Mouse (Mus musculus): ENCODE measurements at regions not wholly inside any gene's neighbourhood (a gene's known extent, or its start where the extent isn't known, plus 50 kb on each side); places are given as distances from the start of the nearest gene placed in this dataset.

DNA sequence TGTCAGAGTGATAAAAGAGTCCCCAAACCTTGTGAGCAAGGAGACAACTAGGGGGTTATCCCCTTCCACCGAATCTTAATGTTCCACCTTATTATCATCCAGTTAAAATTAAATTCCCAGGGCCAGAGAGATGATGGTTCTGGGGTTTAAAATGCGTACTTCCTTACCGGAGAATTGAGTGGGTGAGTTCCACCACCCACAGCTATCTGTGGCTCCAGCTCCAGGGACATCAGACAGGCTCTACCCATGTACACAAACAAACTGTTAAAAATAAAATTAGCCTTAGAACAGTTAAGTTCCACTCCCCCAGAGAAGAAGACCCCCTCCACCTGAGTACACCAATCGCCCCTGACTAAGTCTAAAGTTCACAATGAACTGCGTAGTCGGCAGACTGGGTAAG, 52.0 kb upstream of the Mgat5 start:
- DNase-seq (ENCODE audit: extremely low read depth, low read depth) = no peak

DNA sequence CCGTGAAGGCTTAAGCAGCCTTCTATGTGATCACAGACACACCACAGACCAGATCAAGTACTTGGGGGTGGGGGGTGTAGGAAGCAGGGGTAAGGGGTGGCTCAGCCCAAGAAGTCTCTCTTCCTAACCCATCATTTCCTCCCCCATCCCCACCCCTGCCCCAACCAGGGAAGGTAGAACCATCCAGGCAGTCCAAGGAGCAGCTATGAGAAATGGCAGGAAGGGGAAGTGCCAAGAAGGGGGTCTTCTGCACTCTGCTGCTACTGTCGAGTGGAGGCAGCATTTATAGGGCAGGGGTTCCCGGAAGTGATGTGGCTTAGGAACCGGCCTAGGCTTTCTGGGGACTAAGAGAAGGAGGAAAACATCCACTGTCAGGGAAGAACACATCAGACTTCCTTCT, 69.3 kb upstream of the Mgat5 start:
- no peak for DNase-seq (ENCODE audit: extremely low read depth, low read depth)

DNA sequence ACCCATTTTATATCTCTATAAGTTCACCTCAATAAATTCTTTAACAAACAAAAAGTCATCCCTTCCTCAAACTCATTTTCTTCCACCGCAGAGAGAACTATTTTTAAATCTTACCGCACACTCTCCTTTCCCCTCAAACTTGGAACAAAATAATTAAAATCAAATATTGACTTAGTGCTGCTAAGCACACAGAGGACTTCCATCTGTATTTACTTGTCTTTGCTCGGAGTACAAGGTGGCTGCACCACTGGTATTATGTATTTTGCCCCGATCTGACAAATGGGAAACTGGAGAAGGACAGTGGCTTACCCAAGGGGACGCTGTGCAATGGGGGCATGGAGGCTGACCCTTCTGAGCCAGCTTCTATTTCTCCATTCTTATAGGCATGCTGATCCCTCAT, 72.9 kb upstream of the Mgat5 start:
- no peak for DNase-seq (ENCODE audit: extremely low read depth, low read depth)

DNA sequence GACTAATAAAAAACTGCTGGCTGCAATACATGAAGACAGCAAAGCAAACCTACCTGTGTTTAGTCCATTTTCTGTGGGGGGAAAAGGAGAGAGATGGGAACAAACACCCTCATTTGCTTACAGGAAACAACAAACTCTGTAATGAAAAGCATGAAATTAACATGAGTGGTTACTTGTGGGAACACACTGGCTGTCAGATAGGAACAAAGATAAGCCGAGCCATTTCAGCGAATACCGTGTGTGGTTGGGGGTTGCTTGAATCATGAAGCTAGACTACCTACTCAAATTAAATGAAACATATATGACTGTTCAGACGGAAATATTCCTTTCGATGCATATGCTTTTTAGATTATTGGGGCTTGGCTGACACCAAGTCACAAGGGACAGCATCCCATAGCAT, 80.0 kb upstream of the Mgat5 start:
- no peak for DNase-seq (ENCODE audit: extremely low read depth, low read depth)

DNA sequence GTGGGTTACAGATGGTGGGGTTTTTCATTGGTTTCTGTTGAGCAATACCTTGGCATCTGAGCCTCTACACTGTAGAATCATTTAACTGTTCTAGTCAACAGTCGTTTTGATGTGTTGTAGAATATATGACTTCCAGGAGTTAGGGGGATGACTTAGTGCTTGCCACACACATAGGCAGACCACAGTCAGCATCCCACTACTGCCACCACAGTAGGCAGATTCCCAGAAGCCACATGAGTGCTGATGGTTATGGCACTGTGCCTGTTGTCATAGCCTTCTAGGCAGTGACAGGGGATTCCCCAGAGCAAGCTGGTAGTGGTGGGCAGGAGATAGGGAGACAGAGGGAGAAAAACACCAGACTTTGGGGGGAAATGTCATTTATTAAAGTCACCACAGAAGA, 86.8 kb upstream of the Mgat5 start:
- DNase-seq (ENCODE audit: extremely low read depth, low read depth) = no peak

DNA sequence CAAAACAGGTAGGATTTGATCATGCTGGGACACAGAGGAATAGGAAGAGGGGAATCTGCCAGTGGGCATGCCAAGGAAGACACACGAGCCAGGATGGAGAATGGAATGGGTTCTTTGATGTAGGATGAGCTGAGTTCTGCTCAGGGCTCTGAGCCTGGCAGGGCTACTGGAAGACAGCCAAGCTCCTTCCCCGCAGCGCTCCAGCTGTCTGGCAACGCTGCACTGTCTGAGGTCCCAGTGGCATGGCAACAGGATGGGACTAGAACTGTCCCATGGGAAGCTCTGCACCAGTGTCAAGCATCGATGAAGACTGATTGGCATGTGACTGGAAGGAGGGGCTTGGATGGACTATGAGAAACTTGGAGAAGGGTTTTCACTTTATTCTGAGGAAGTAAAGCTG, 97.3 kb upstream of the Mgat5 start:
- no peak for DNase-seq (ENCODE audit: extremely low read depth, low read depth)

DNA sequence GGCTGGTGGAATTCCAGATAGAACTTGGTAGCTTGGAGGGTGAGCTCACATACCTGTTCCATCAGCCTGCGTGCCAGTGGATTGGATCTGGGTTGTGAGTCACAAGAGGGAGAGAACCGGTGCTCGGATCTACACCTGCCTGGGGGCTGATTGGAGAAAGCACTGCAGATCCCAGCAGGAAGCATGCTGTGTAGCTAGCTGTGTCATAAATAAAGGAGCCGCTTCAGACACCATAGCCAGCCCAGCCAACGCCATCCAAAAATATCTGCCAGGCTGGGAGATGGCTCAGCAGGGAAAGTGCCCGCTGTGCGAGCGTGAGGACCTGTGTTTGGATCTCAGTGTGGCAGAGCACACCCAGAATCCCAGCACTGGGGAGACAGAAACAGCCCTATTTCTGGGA, 99.0 kb upstream of the Mgat5 start:
- no peak for DNase-seq (ENCODE audit: extremely low read depth, low read depth)

DNA sequence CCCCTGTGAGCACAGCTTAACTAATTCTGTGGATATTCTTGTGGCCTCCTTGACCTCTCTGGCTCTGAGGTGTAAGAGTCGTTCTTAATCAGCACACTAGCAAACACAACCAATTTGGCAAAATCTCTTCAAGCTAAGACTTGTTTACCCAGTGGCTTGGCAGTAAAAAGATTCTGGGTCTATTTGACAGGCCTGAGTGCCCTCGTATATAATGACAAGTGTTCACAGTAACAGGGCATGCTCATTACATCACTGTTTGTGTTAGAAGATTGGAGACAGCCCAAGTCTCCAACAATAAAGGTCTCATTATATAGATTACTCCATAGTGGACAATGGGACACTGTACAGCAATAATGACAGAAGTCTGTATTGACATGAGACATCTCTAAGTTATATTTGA, 101.2 kb upstream of the Mgat5 start:
- no peak for DNase-seq (ENCODE audit: extremely low read depth, low read depth)

DNA sequence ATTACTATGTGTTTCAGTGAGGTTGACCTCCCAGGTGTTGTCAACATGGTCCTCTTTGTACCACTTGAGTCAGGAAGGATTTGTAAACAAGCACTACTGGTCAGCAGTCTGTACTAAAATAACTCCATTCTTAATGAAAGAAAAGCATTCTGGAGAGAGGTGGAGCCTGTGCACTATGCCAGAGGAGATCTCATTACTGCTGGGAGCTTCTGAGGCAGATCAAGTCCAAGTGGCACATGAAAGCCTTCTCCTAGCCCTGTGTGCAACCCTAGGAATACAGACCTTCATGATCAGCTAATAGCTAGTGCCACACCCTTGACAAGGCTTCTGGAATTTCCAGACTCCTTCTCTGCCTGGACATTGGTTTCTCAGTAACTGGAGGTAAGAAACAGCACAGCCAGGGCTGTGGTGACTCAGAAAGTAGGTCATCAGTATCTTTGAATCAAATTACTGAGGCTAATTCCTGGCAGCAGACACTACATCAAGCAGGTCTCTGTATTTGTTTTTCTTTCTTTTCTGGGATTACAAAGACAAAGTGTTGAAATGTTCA, 105.9 kb upstream of the Mgat5 start:
- DNase-seq (ENCODE audit: extremely low read depth, low read depth) = no peak

DNA sequence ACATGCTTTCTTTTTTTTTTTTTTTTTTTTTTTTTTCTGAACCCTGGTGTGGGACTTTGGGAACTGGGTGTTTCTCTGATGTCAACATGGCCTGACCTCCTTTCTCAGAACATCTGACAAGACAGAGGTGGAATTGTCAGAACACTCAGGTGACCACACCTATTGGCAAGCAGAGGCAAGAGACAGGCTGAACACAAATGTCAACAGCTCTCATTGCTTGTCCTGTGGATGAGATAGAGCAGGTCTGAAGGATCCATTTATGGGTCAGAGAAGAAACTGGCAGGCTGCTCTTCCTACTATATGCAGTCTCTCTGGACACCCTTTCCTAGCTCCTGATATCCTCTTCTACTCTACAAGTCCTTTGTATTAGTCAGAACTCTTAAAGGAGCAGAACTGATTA, 117.2 kb upstream of the Mgat5 start:
- no peak for DNase-seq (ENCODE audit: extremely low read depth, low read depth)

DNA sequence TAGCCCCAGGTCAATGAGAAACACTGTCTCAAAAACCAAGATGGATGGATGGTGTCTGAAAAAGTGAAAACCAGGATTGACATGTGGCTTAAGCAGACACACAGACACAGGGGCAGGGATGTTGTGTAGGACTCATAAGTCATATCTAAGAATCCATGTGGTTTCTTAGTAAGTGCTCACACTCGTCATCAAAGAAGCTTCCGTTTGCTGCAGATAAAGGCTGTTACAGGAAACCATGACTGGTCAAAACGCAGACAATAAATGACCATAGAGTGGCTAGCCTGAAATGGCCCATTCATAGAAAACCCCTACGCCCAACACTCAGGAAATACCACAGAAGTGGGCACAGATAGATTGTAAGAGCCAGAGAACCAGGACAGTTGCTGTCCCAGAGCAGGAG, 118.8 kb upstream of the Mgat5 start:
- no peak for DNase-seq (ENCODE audit: extremely low read depth, low read depth)

DNA sequence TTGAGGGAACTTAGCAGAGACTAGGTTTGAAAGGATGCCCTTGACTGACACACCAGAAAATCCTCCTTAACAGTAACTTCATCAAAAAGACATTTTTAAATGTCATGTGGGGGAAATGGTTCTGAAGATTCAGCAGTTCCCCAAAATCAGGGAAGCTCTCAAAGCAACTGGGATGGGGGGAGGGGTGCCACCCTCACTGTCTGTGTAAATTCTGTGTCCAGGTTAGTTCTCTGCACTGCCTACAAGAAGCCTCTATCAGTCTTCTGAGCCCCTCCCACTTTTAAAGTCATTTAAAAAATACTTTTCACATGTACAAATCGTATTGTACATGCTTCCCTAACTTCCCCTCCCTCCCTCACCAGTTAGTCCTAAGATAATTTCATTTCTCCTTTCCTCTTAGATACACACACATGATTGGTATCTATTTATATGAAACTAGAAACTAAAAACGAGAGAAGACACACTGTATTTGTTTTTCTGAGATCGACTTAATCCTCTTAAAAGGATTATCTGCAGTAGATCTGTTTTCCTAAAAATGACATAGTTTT, 121.0 kb upstream of the Mgat5 start:
- no peak for DNase-seq (ENCODE audit: extremely low read depth, low read depth)

DNA sequence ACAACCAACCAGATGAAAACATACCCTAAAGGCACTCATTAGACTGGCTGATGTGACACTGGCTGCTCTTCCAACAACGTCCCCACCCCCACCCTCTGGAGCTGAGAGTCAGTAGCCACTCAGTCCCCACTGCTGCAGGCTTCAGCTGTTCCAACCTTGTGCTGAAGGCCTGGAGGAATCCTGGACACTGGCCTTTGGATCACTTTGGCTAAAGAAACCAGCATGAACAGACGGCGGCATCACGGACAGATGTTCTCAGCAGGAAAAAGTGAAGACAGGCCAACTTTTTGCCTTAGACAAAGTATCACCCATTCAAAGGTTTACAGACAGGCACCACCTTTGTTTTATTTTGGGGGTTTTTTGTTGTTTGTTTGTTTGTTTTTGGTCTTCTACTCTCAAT, 125.8 kb upstream of the Mgat5 start:
- no peak for DNase-seq (ENCODE audit: extremely low read depth, low read depth)

DNA sequence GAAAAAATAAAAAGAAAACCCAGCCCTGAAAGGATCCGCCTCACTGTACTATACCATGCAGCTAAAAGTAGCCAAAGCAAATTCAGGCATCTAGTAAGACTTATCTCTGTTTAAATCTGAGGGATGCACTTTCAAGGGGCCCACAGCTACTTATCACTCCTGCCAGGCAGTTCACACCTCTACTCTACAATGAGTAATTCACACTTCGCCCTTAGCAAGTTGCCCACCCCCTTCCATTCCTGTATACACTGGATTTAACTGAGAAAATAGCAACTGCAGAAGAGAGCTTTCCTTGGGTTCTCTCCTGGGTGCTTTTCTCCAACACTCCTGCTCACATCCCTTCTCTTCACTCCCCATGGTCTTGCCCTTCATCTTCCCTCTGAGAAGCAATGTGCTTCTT, 142.4 kb upstream of the Mgat5 start:
- DNase-seq (ENCODE audit: extremely low read depth, low read depth) = no peak

DNA sequence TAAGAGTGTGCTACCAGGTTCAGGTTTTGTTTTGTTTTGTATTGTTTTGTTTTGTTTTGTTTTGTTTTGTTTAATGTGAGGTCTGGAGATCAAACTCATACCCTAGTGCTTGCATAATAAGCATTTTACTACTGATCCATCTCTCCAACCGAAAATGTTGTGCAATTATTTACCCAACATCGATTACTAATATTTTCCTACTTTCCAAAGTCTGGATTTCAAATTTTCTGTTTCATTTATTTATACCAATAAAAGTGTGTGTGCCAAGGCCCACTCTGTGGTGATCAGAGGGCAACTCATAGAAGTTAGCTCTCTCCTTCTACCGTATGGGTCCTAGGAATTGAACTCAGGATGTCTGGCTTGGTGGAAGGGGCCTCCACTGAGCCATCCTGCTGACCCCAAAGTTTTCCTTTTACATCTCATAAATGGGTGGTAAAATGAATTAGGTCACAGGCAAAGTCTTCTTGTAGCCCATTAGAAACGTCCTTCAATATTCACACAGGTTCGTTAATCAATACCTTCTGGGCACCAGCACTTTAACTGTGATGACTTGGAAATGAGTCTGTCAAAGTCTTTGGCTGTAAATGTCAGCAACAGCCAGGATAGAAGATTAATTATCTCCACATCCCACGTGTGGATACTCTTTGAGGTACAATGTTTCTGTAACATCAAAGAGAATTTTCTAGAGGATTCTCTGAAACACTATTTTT, 158.9 kb upstream of the Mgat5 start:
- no peak for DNase-seq (ENCODE audit: extremely low read depth, low read depth)

DNA sequence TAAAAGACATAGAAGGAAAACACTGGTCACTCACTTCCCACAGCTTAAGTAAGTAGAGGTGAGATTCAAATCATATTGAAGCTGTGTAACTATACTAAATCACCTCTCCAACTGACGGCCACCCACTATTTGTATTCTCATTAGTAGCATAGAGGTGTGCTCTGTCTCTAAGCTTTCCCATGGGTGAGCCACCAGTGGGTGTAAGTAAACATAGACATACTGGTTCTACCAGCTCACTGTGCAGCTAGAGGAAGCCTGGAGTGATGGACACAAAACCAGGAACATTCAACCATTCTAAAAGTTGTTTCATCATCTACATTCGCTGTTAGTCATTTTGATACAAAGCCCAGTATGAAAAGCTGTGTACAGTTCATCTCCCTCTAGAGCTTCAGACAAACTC, 170.1 kb upstream of the Mgat5 start:
- DNase-seq (ENCODE audit: extremely low read depth, low read depth) = no peak

DNA sequence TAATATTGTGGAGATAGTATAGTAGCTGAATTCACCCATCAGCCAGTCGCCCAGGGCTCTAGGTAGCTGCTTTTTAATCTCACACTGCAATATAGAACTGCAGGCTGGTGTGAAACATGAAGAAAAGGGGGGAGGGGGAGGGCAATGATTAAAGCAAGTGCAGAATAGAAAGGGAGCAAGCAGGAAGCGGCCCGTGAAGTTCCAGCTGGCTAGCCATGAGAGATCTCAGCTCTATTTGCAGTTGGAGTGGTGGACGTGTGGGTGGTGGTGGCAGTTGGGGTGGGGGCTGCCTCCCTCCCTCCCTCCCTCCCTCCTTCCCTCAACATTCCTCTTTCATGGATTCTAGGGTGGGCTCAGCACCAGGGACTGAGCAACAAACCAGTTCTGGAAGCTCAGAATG, 173.3 kb upstream of the Mgat5 start:
- no peak for DNase-seq (ENCODE audit: extremely low read depth, low read depth)

DNA sequence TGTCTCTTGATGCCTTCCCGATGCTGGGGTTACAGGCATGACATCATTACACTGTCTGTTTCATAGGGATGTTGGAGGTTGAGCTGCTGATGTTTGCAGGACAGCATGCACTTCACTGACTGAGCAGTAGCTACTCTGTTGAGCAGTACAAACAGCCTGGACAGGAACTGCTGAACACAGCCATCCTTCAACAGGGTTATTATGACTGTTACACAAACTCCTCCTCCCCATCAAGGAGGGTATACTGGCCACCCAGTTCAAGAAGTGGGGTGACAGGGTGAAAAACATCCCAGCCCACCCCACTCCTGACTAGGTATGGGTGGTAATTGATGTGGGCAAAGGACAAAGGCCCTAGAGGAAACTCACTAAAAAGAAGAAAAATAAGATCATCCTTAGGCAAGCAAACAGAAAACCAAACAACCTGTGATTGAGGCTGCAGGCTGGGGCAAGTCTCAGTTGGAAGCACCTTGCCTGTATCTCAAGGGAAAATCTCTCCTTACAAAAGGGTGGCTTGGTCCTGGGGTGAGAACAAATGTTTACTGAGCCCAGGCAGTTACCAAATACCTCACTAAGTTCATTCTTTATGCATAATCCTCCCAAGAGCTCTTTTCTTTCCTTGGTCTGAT, 175.8 kb upstream of the Mgat5 start:
- DNase-seq (ENCODE audit: extremely low read depth, low read depth) = no peak

DNA sequence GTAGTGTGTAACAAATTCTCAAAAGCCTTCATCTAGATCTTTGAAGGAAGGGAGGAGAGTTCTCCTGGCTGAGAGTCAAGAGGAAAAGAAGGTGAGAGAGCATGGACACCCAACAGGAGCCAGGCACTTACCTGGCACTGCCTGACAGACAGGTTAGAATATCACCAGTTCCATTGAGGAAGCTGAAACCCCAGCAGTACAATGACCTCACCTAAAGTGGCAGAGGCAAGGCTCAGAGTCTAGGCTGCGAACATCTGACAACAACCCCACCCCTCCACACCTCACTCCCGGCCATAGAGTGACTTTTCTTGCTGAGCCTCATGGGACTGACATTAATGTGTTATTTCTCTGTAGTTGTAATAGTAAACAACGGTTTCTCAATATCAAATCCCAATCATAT, 181.7 kb upstream of the Mgat5 start:
- DNase-seq (ENCODE audit: extremely low read depth, low read depth) = no peak

DNA sequence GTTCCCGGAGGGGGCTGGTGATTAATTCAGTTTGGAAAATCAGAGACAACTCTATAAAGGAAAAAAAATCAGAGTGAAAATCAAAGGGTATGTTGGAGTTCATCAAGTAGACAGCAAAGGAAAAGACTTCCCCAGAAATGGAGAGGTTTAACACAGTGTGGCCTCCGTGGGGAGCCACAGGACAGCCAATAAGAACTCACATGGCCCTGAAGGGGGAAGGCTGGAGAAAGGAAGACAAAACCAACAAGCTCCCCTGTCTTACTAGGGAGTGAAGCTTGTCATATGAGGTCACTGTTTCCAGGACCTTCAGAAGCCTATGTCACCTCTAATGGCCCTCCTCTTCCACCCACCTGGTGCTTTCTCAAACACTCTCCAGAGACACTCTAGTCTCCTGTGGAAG, 187.1 kb upstream of the Nckap5 start:
- DNase-seq (ENCODE audit: extremely low read depth, low read depth) = no peak

DNA sequence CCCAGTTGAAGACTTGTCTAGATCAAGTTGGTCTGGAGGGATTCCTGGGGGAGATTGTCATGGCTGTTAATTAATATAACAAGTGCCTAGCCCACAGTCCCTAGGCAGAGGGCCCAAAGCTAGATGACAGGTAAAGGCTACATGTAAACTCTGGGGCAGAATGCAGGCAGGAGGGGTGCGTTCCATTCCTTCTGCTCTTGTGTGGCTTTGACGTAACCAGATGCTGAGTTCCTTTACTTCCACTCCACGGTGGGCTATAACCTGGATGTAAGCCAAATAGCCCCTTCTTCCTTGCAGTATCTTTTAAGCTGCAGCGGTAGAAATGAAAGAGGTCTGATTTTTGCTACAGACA, 185.3 kb upstream of the Nckap5 start:
- no peak for DNase-seq (ENCODE audit: extremely low read depth, low read depth)

DNA sequence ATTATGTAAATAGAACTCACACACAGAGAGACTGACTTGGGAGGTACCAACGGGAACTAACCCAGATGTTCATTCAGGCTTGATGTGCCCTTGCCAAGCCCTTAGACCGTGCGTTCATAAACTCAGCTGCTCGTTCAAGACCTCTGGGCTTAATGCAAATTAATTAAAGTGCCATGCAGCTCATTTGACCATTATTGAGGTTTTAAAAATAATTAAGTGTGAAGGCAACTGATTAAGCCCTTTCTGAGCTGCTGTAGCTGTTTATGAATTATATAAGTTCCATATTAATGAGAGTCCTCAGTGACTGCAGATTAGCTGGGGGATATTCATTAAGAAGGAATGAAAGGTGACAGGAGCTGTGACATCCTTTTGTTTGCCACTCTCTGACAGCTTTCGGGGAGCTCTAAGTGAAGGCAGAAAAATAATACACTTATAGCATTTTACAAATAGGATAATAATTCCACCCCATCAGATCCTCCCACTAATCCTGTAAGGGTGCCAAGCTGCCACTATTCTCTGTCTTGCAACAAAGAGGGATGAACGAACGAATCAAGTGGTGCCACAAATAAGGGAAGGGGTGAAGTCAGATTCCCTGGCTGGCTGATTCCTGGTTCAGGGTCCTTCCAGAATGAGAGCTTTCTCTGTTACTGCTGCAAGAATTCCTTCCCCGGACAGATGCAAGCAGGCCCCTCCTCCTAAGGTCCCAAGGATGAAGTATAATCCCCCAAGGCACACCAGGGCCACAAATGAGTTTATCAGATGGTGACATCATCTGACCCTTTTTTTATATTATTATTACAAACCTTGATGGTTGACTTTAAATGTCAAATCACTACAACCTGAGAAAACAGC, 184.7 kb upstream of the Nckap5 start:
- DNase-seq (ENCODE audit: extremely low read depth, low read depth) = no peak

All from MEL-GATA-1-ER (cell line).